Mouse (Mus musculus) CH12.LX (cell line): ENCODE measurements around the gene Hyal2. TPM values are rescaled to one million over a fixed set of nuclear protein-coding genes. Genes with fewer than 3 reads are reported as not detected.
A peak's percentile ranks its signal among the peaks of the same experiment; 100 is the strongest.

Experiments used
- DNase-seq: peaks from one replicate; pipeline ENCODE4 v3.0.0-alpha.2; 2013; ENCODE audit errors: extremely low read depth
- H3K27ac ChIP-seq: 2 replicates; pipeline ENCODE4 v1.5.1; 2012; ENCODE audit warnings: low read depth, mild to moderate bottlenecking, control low read depth, moderate library complexity; ENCODE audit not compliant: insufficient read depth
- H3K27me3 ChIP-seq: replicated peaks from 2 replicates; pipeline ENCODE3; 2012; ENCODE audit warnings: inconsistent platforms
- H3K36me3 ChIP-seq, 2 experiments: replicated peaks in 1 of 2; 2 replicates each; pipeline versions ENCODE3 to v1.6.1; 2012; ENCODE audit warnings: inconsistent platforms in 1 of 2, low read length in 1 of 2, mild to moderate bottlenecking in 1 of 2, mixed read lengths in 1 of 2, moderate library complexity in 1 of 2; ENCODE audit not compliant: control insufficient read depth in 1 of 2, insufficient read depth in 1 of 2
- H3K4me1 ChIP-seq, 2 experiments: 2 replicates each; pipeline ENCODE4 v1.6.1; 2012; ENCODE audit warnings: inconsistent platforms in 1 of 2, moderate library complexity in 1 of 2; ENCODE audit not compliant: insufficient read depth in 2 of 2, control insufficient read depth in 1 of 2
- H3K4me2 ChIP-seq: 2 replicates; pipeline ENCODE4 v1.6.1; 2012; ENCODE audit warnings: low read depth, mild to moderate bottlenecking, control low read depth; ENCODE audit not compliant: poor library complexity, insufficient read depth, severe bottlenecking
- H3K4me3 ChIP-seq, 3 experiments: fragments of 150-350 bp in 1 of 3; sonication (generic) in 1 of 3; replicated peaks in 1 of 3; 2 replicates each; pipeline versions ENCODE3 to v1.5.1; 2011 to 2012; ENCODE audit warnings: low read depth in 2 of 3, low read length in 2 of 3, mild to moderate bottlenecking in 2 of 3, moderate library complexity in 2 of 3, control low read depth in 1 of 3, improper control_type of control experiment in 1 of 3, inconsistent platforms in 1 of 3, mixed read lengths in 1 of 3; ENCODE audit not compliant: poor library complexity in 1 of 3
- H3K79me2 ChIP-seq: replicated peaks from 2 replicates; pipeline ENCODE4 v1.6.1; 2012; ENCODE audit warnings: mild to moderate bottlenecking, moderate library complexity; ENCODE audit not compliant: control insufficient read depth, poor library complexity, insufficient read depth, severe bottlenecking; ENCODE audit errors: extremely low read depth
- H3K9ac ChIP-seq: 2 replicates; pipeline ENCODE4 v1.6.1; 2012; ENCODE audit warnings: low read depth, mild to moderate bottlenecking, control low read depth, moderate library complexity; ENCODE audit not compliant: insufficient read depth
- H3K9me3 ChIP-seq: replicated peaks from 2 replicates; pipeline ENCODE3; 2012; ENCODE audit warnings: low read length, inconsistent platforms, mixed read lengths
- BHLHE40 ChIP-seq: IDR thresholded peaks from 2 replicates; pipeline ENCODE4 v1.6.1; 2011; ENCODE audit warnings: mild to moderate bottlenecking, low read depth, low read length, improper control_type of control experiment
- CHD1 ChIP-seq: IDR thresholded peaks from 2 replicates; pipeline ENCODE4 v1.6.1; 2012; ENCODE audit warnings: low read depth, low read length, improper control_type of control experiment, inconsistent platforms
- CHD2 ChIP-seq: IDR thresholded peaks from 2 replicates; pipeline ENCODE4 v1.6.1; 2011; ENCODE audit warnings: low read length, improper control_type of control experiment
- CTCF ChIP-seq, 2 experiments: IDR thresholded peaks in 1 of 2; conservative IDR thresholded peaks in 1 of 2; 2 replicates each; pipeline ENCODE4 v1.5.1; 2011 to 2012; ENCODE audit warnings: low read depth in 2 of 2, low read length in 2 of 2, improper control_type of control experiment in 1 of 2, inconsistent platforms in 1 of 2, mild to moderate bottlenecking in 1 of 2, moderate library complexity in 1 of 2
- E2F4 ChIP-seq: IDR thresholded peaks from 2 replicates; pipeline ENCODE4 v1.6.1; 2011; ENCODE audit warnings: low read depth, low read length, improper control_type of control experiment; ENCODE audit not compliant: insufficient replicate concordance
- ELF1 ChIP-seq: IDR thresholded peaks from 2 replicates; pipeline ENCODE4 v1.6.1; 2014; ENCODE audit warnings: low read depth, mild to moderate bottlenecking, inconsistent platforms, low read length, improper control_type of control experiment
- EP300 ChIP-seq: IDR thresholded peaks from 2 replicates; pipeline ENCODE4 v1.6.1; 2011; ENCODE audit warnings: low read length, improper control_type of control experiment
- ETS1 ChIP-seq: conservative IDR thresholded peaks from 2 replicates; pipeline ENCODE4 v1.6.1; 2012; ENCODE audit warnings: low read depth, mild to moderate bottlenecking, inconsistent platforms, low read length, improper control_type of control experiment, moderate library complexity
- GABPA ChIP-seq: IDR thresholded peaks from 2 replicates; pipeline ENCODE4 v1.6.1; 2012; ENCODE audit warnings: low read depth, low read length, improper control_type of control experiment, inconsistent platforms; ENCODE audit not compliant: insufficient replicate concordance
- JUN ChIP-seq: IDR thresholded peaks from 2 replicates; pipeline ENCODE4 v1.6.1; 2011; ENCODE audit warnings: low read depth, mild to moderate bottlenecking, low read length, improper control_type of control experiment, moderate library complexity; ENCODE audit not compliant: insufficient read depth
- KAT2A ChIP-seq: IDR thresholded peaks from 2 replicates; pipeline ENCODE4 v1.6.1; 2012; ENCODE audit warnings: low read length, improper control_type of control experiment, inconsistent platforms; ENCODE audit not compliant: insufficient replicate concordance
- MAFK ChIP-seq: IDR thresholded peaks from 2 replicates; pipeline ENCODE4 v1.6.1; 2011; ENCODE audit warnings: low read length, improper control_type of control experiment; ENCODE audit not compliant: insufficient replicate concordance
- MAX ChIP-seq: IDR thresholded peaks from 2 replicates; pipeline ENCODE4 v1.6.1; 2011; ENCODE audit warnings: low read length, improper control_type of control experiment
- MYC ChIP-seq: IDR thresholded peaks from 2 replicates; pipeline ENCODE4 v1.6.1; 2011; ENCODE audit warnings: low read depth, mild to moderate bottlenecking, improper control_type of control experiment, low read length
- NELFE ChIP-seq: IDR thresholded peaks from 2 replicates; pipeline ENCODE4 v1.6.1; 2011; ENCODE audit warnings: low read depth, low read length, improper control_type of control experiment
- NRF1 ChIP-seq: IDR thresholded peaks from 2 replicates; pipeline ENCODE4 v1.6.1; 2014; ENCODE audit warnings: low read depth, mild to moderate bottlenecking, inconsistent platforms, low read length, improper control_type of control experiment, moderate library complexity
- POLR2A ChIP-seq: IDR thresholded peaks from 2 replicates; pipeline ENCODE4 v1.6.1; 2011; ENCODE audit warnings: low read depth, mild to moderate bottlenecking, improper control_type of control experiment, low read length
- RCOR1 ChIP-seq: conservative IDR thresholded peaks from 2 replicates; pipeline ENCODE4 v1.6.1; 2012; ENCODE audit warnings: low read depth, mild to moderate bottlenecking, inconsistent platforms, low read length, improper control_type of control experiment
- TBP ChIP-seq: conservative IDR thresholded peaks from 2 replicates; pipeline ENCODE4 v1.6.1; 2011; ENCODE audit warnings: low read depth, low read length, improper control_type of control experiment
- TCF12 ChIP-seq: IDR thresholded peaks from 2 replicates; pipeline ENCODE4 v1.6.1; 2014; ENCODE audit warnings: low read depth, mild to moderate bottlenecking, inconsistent platforms, low read length, improper control_type of control experiment
- USF1 ChIP-seq: IDR thresholded peaks from 2 replicates; pipeline ENCODE4 v1.6.1; 2014; ENCODE audit warnings: low read depth, mild to moderate bottlenecking, inconsistent platforms, low read length, improper control_type of control experiment
- ZKSCAN1 ChIP-seq: IDR thresholded peaks from 2 replicates; pipeline ENCODE4 v1.6.1; 2012; ENCODE audit warnings: low read depth, inconsistent platforms, low read length, improper control_type of control experiment, borderline replicate concordance
- ZMIZ1 ChIP-seq: IDR thresholded peaks from 2 replicates; pipeline ENCODE4 v1.6.1; 2012; ENCODE audit warnings: low read depth, mild to moderate bottlenecking, inconsistent platforms, low read length, improper control_type of control experiment
- ZNF384 ChIP-seq: IDR thresholded peaks from 2 replicates; pipeline ENCODE4 v1.6.1; 2012; ENCODE audit warnings: low read depth, low read length, improper control_type of control experiment, inconsistent platforms
- dilution Hi-C: fragments of 300-500 bp; cut with MboI; formaldehyde crosslinking; loops from 2 replicates; pipeline ENCODE4 v1.14.3; 2020; ENCODE audit warnings: low sequenced_read_pairs; ENCODE audit not compliant: extremely low pct_unique_long_range_greater_than_20kb, extremely low pct_ligation_motif_present
- in situ Hi-C: fragments of 300-500 bp; cut with MboI; formaldehyde crosslinking; loops from 3 replicates; pipeline ENCODE4 v1.14.3; 2019; ENCODE audit warnings: low sequenced_read_pairs, low pct_ligation_motif_present, low pct_unique_long_range_greater_than_20kb, mixed read lengths
- polyA plus RNA-seq: library from polyadenylated mRNA; unstranded; fragments of >175 nt; gene quantifications from 2 replicates; pipeline ENCODE4 v1.2.1, GENCODE M21; 2012; ENCODE audit warnings: low read depth; ENCODE audit not compliant: insufficient read length
- total RNA-seq, 2 experiments: library from RNA; depleted of rRNA; stranded (reverse); fragments of 300-350 nt in 1 of 2; fragments of >200 nt in 1 of 2; gene quantifications; 2 replicates each; pipeline ENCODE4 v1.2.3; 2012 to 2014

Gene Hyal2
- total and polyA plus RNA-seq, 3 experiments, result 16.4 to 30.9 (median 26.8) TPM

DNA sequence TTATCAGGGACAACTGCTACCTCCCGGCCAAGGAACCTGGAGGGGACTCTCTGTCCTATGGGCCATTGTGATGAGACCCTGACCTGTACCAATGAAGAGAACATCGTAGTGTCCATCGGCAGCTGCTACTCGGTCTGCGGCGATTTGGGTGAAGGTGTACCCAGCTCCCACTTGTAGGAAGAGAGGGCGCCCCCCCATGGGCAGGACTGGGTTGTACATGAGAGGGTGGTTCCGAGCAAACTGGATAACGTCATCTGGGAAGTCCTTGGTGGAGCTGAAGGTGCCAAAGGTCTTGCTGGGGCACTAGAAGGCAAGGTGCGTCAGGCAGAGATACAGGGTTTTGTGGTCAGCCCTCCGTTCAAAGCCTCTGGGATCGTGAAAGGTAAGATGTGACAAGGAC lies 33.0 kb downstream of the Hyal2 start:
- Histone ChIP-seq H3K4me3 (no peak overlapping the region), H3K27me3 (no peaks in the 10 kb centered on the region), H3K4me1 (peaks cover 27 to 48% of the 10 kb centered on the region in 2 experiments), H3K79me2 (no peaks in the 10 kb centered on the region), H3K36me3 (peaks cover 4 to 59% of the 10 kb centered on the region in 2 experiments)
- no peak for DNase-seq
- no peak for TF ChIP-seq USF1
- no peak for TF ChIP-seq CHD1
- TF ChIP-seq CTCF (conservative IDR thresholded peaks at IDR 0.05 in 1 of 2, IDR thresholded peaks at IDR 0.05 in 1 of 2; ENCODE audit: low read depth in 2 of 2, low read length in 2 of 2), result peak in 1 of 2 experiments; percentile 36; a peak in 2 of 4 replicates
- TF ChIP-seq, all 38 proteins: peak for 1
- dilution Hi-C loops, result no loop called here
- in situ Hi-C loops, result no loop called here
- H3K9me3 ChIP-seq, result no peaks in the 10 kb centered on the region
- H3K4me2 ChIP-seq, result no peak overlapping the region
- no peak overlapping the region for H3K27ac ChIP-seq
- no peak overlapping the region for H3K9ac ChIP-seq

- Histone ChIP-seq H3K27me3 (no peaks in the 10 kb centered on the region), H3K4me1 (peaks cover 27 to 48% of the 10 kb centered on the region in 2 experiments), H3K9me3 (no peaks in the 10 kb centered on the region), H3K4me2 (no peak overlapping the region), H3K4me3 (no peak overlapping the region), H3K9ac (no peak overlapping the region), H3K27ac (no peak overlapping the region), H3K36me3 (peaks cover 4 to 54% of the 10 kb centered on the region in 2 experiments), H3K79me2 (no peaks in the 10 kb centered on the region)
- TF ChIP-seq KAT2A, result no peak
- TF ChIP-seq TCF12, result no peak
- no peak for TF ChIP-seq TBP
- TF ChIP-seq JUN, result no peak
- TF ChIP-seq NRF1, result no peak
- no peak for TF ChIP-seq RCOR1
- no peak for TF ChIP-seq USF1
- no peak for TF ChIP-seq ZMIZ1
- TF ChIP-seq ETS1, result no peak
- no peak for TF ChIP-seq MAFK
- TF ChIP-seq POLR2A, result no peak
- no peak for TF ChIP-seq MYC
- TF ChIP-seq EP300, result no peak
- dilution Hi-C loops (no loop called here), in situ Hi-C loops (no loop called here)
- DNase-seq, result no peak
These were observed 33.5 kb downstream of the Hyal2 start for GRCm38 (mm10) chr9:107601275-107601674.

DNA sequence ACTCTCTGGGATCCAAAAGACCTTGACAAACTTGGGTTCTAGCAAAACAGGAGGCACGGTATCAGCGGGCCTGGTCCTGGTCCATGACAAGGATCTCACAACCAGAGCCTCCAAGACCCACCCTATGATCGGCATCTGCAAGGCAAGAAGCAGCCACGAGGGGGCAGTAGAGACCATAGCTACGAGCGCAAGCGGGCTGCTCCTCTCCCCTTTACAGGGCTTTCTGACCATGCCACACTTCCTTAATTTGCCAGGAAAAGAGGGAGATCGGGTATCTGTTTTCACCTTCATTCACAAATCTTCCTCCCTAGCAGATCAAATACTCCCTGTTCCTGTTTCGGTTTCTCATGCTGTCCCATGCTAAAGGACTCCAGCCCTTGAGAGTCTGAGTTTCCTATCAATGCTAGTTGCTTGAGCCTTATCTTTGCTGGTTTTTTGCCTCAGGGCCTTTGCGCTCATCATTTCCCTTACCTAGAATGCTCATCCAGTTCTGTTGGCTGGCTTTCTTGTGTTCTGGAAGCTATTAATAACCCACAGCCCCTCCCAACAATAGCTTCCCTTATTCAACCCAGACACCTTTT lies 34.4 kb downstream of the Hyal2 start:
- Histone ChIP-seq H3K27ac (no peak overlapping the region), H3K79me2 (no peaks in the 10 kb centered on the region), H3K9ac (peak overlapping the region; percentile 16; the same call in 1 of the 2 replicates), H3K27me3 (no peaks in the 10 kb centered on the region), H3K4me2 (0 out of 2 replicates have a peak overlapping the region, but pooled peaks have one; percentile 0), H3K36me3 (peaks cover 4 to 45% of the 10 kb centered on the region in 2 experiments), H3K9me3 (no peaks in the 10 kb centered on the region), H3K4me1 (peaks cover 27 to 52% of the 10 kb centered on the region in 2 experiments), H3K4me3 (no peak overlapping the region)
- dilution Hi-C loops, result no loop called here
- in situ Hi-C loops, result no loop called here
- DNase-seq, result peak; percentile 84
- TF ChIP-seq TCF12 (peak; percentile 58), ZKSCAN1 (no peak), NELFE (no peak; the same call in 1 of the 2 replicates), TBP (no peak), MAFK (no peak), USF1 (no peak), JUN (no peak), KAT2A (no peak), CHD2 (no peak), GABPA (no peak), CHD1 (no peak), ELF1 (peak; percentile 58), POLR2A (peak; percentile 33; the same call in 1 of the 2 replicates), MAX (peak; percentile 46; the same call in 1 of the 2 replicates), NRF1 (peak; percentile 48; the same call in 1 of the 2 replicates), BHLHE40 (peak; percentile 52; the same call in 1 of the 2 replicates), MYC (peak; percentile 73), E2F4 (no peak), RCOR1 (no peak), ZNF384 (no peak)
